Mouse (Mus musculus): ENCODE measurements around the gene Ankrd36.

Ankrd36 gene

GRCm38 (mm10) chr11:5650321-5650720, 80.8 kb downstream of the Ankrd36 start:
- in situ Hi-C loops (cut with MboI, MseI): no loop called here

DNA sequence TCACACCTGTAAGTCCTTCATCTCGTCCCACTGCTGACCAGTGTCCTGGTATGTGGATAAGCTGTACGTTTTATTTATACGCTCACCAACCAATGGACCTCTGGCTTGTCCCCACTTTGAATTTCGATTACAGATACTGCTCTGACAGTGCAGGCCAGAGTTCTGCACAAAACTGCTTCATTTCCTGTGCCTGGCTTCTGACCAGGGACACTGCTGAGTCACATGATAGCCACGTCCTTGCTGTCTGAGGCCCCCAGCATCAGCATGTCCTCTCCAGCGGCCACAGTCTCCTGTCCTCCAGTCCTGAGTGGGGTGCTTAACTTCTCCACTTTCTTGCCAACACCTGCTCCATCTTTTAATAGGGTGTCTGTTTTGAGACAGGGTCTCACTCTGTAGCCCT, 113.1 kb downstream of the Ankrd36 start:
- in situ Hi-C loops (cut with MboI, MseI): loop anchor here in 1 of 2 experiments (25.0 kb wide), 1 partner anchor 1645 kb away; the partner anchor contains the start of gene Sec14l4

DNA sequence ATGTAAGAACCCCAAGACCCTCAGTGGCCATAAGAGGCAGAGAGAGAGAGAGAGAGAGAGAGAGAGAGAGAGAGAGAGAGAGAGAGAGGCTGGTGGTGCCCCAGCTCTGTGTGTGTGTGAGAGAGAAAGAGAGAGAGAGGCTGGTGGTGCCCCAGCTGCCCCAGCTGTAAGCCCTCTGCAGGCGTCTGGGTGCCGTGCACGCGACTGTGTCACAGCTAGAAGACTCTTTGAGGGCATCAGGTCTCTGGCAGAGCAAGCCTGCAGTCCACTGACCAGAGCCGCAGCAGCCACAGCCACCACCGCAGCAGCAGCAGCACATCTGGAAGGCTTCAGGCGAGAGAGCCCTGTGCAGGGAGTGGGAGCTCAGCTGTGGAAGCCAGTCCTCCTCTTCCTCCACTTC, 114.8 kb downstream of the Ankrd36 start:
- in situ Hi-C loops (cut with MboI, MseI): loop anchor here in 1 of 2 experiments (25.0 kb wide), 1 partner anchor 1647 kb away; the partner anchor contains the start of gene Sec14l4

- in situ Hi-C loops (cut with MboI, MseI): loop anchor here in 1 of 2 experiments (25.0 kb wide), 1 partner anchor 1654 kb away; the partner anchor contains the start of gene Sec14l4
Observed at GRCm38 (mm10) chr11:5691775-5692174, 122.3 kb downstream of the Ankrd36 start.

DNA sequence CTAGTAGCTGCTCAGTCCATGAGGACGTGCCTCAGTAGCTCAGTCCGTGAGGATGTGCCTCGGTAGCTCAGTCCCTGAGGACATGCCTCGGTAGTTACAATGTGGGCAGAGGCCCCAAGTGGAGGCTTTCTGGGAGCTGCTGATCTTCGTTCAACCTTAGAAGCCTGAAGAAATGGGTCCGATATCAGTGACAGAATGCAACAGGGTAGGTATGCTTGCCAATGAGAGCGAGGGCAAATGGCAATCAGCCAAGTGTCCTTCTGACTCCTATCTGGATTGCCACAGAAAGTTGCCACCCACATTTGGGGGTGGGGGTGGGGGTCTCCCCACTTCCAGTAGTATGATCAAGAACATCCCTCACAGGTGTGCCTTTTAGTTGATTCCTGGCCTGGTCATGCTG, 131.3 kb downstream of the Ankrd36 start:
- in situ Hi-C loops (cut with MboI, MseI): no loop called here

- in situ Hi-C loops (cut with MboI, MseI): no loop called here
Observed at GRCm38 (mm10) chr11:5701300-5701699, 131.8 kb downstream of the Ankrd36 start.

- in situ Hi-C loops (cut with MboI, MseI): no loop called here
Observed at GRCm38 (mm10) chr11:5701821-5702220, 132.3 kb downstream of the Ankrd36 start.

DNA sequence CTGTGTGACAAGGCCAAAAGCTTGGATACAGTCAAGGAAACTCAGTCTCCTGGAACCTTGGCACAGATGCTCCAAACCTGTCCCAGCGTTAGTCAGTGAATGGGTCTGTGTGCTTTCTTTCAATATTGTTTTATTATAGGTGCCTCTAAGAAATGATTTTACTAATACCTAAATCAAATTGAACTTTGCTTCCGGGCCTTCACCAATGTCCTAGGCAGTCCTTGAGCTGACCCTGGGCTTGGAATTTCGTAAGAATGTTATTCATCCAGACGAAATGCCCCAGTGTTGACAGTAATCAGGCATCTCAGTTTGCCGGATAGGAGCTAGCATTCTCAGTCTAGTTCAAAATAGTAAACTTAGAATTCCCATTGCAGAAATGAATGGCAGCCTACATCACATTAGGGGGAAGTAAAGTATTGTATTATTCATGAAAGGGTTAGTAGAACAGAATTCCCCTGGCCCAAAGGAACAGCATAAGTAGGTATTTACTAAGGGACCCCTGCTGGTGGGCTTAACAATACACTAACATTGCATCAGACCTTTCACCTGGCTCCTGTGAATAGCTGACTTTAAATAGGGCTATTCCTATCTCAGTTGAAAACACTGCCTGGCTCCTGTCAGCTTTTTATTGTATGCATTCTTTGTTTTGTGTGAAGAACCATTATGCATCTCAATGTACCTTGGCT, 132.9 kb downstream of the Ankrd36 start:
- in situ Hi-C loops (cut with MboI, MseI): no loop called here

- in situ Hi-C loops (cut with MboI, MseI): no loop called here
Observed at GRCm38 (mm10) chr11:5702957-5703332, 133.5 kb downstream of the Ankrd36 start.

DNA sequence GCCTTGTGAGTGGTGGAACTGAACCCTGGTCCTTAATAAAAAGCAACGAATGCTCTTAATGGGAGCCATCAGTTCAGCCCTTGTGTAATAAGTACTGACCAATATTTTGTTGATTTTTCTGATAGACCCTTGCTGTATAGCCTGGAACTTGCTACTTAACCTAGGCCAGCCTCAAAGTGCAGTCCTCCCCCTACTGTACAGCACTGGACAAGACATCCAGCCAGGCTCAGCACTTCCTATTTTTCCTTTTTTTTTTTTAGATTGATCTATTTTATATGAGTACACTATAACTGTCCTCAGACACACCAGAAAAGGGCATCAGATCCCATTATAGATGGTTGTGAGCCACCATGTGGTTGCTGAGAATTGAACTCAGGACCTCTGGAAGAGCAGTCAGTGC, 133.9 kb downstream of the Ankrd36 start:
- in situ Hi-C loops (cut with MboI, MseI): no loop called here

DNA sequence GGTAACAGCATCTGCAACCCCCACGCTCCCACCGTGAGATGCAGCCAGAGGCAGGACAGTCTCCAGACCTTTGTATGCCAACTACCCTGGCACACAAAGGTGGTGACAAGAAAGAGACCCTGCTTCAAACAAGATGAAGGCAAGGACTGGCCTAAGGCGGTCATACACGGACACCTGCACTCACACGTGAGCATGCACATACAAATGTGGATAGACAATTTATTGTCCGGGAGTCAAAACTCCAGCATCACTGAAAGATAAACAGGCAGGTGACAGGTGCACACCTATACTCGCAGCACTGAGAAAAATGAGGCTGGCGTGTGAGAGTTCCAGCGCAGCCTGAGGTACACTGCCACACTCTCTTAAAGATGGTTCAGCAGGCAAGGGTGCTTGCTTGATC, 136.5 kb downstream of the Ankrd36 start:
- in situ Hi-C loops (cut with MboI, MseI): no loop called here

GRCm38 (mm10) chr11:5706874-5707529, 137.5 kb downstream of the Ankrd36 start:
- in situ Hi-C loops (cut with MboI, MseI): no loop called here

DNA sequence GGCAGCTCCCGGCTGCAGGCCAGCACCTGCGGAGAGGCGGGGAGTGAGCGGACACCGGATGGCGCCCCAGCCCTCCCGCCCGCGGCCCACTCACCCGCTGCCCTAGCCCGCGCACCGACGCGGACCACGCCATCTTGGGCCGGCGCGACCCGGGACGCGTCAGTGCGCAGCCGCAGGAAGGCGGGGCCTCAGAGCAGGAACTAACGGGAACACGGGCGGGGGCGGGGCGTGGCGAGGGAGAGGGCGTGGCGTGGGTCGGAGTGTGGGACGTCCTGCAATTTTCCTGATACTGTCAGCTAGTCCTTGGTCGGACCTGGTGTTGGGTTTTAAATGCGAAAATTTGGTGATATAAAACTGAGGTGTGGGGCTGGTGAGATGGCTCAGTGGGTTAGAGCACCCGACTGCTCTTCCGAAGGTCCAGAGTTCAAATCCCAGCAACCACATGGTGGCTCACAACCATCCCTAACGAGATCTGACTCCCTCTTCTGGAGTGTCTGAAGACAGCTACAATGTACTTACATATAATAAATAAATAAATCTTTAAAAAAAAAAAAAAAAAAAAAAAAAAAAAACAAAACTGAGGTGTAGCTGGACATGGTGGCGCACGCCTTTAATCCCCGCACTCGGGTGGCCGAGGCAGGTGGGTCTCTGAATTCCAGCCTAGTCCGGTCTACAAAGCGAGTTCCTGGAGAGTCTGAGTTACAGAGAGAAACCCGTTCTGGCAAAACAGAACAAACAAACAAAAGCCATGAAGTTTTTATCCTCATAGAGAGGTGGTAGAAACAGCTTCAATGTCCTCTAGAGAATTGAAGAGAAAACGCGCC, 138.3 kb downstream of the Ankrd36 start:
- in situ Hi-C loops (cut with MboI, MseI): no loop called here

DNA sequence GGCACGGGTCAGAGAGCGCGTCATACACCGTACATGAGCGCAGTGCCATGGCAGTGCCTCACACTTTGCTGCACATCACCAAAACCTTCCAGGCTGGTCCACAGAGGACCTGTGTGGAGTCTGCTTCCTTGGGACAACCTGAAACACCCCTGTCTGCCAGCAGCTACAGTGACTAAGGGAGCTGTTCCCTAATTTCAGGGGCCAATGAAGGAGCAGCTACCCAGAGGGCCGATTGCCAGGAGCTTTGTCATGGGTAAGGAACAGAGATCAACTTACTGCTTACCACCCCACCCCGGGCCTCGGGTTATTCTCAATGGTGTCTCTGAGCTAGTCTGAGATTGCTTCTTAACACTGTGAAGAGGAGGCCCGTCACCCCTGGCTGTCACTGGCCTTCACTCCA, 145.7 kb downstream of the Ankrd36 start:
- in situ Hi-C loops (cut with MboI, MseI): no loop called here

GRCm38 (mm10) chr11:5715630-5716105, 146.2 kb downstream of the Ankrd36 start, which contains the start of gene Mrps24:
Mrps24 (minus strand) TSS chr11:5715680.
- in situ Hi-C loops (cut with MboI, MseI): no loop called here

DNA sequence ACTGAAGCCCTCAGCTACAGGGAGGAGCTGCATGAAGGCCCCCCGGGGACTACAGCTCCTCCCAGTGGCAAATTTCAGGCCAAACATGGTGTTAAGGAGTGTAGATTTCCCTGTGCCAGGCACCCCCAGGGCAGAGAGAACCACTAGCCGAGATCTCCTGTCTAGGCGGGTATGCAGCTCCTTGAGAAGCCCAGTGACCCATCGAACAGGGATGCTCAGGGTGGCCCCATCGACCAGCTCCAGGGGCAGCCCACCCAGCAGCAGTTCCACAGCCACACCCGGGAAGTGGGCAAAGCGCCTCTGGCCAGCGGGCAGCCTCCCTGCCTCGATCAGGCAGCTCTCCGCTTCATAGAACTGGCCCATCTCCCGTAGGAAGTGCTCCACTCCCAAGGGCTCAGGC, 146.8 kb downstream of the Ankrd36 start:
- in situ Hi-C loops (cut with MboI, MseI): no loop called here

DNA sequence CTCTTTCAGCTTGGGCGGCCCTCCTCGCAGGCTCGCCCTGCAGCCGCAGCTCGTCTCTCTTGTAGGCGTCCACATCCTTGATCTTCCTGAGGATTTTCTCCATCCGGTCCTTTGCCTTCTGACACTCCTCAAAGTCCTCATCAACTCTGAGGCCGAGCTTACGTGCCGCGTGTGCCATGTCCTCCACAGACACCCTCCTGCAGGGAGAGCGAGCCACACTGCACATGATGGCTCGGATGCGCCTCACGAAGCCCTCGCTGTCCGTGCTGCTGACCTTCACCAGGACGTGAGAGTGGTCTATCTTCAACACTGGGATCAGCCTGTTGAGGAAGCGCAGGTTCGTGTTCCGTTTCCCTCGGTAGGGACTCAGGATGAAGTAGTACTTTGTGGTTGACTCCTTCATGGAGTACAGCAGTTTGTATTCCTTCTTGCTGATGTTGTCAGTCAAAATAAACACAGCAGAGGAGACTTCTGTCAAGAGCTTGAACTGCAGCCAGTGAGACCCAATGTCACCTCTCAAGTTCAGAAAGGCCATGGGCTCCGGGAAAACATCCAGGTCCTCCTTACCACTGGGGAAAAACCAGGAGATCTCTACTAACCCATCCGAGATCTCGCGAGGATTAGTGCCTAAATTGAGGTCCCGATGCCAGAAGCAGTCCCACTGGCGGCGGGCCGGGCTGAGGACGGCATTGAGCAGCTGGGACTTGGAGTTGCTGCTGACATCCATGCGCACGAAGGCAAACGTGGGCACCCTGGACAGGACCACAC, 147.6 kb downstream of the Ankrd36 start:
- in situ Hi-C loops (cut with MboI, MseI): no loop called here

- in situ Hi-C loops (cut with MboI, MseI): no loop called here
Observed at GRCm38 (mm10) chr11:5718611-5719354, 149.3 kb downstream of the Ankrd36 start.

- in situ Hi-C loops (cut with MboI, MseI): no loop called here
Observed at GRCm38 (mm10) chr11:5729582-5729981, 160.1 kb downstream of the Ankrd36 start.

DNA sequence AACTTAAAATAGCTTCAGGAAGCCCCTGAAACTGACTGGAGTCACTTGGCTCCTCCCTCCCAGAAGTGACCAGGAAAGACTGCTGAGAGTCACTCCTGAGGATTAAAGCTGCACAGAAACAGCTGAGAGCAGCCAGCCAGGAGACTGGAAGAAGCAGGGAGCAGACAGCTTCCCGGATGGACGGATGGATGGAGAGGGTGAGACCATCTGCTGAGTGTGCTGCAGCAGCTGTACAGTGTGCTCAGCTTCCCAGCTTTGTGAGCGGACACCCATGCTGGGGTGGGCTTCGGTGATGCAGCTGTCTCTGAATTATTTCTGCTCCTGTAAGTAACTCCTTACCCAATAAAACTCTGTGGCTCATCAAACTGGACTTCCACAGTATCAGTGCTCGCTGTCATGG, 162.9 kb downstream of the Ankrd36 start:
- in situ Hi-C loops (cut with MboI, MseI): no loop called here

DNA sequence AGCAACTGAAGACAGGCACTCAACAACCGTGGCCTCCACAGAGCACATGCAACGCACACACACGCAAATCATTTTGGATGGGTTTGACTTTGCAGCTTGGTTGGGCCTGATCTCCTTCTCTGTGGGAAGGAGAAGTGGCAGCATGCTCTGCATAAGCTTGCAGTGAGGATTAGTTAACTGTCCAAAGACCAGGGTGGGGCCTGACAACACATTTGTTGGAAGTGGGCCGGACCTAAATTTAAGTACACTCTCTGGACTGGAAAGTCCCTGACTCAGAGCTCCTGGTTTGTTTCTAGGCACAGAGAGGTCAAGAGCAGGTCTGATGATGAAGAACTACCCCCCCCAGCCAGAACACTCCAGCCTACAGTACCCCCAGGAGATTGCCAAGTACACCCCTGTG, 164.8 kb downstream of the Ankrd36 start:
- in situ Hi-C loops (cut with MboI, MseI): no loop called here
